Mouse (Mus musculus): Measurements from ENCODE around the gene Ly6g.
"Not testable (repeated sequence)": the region's sequence is repeated elsewhere in the genome, so short reads cannot be mapped to it uniquely, and the experiment has no call there.

GRCm38 (mm10) chr15:75110424-75110823, 44.6 kb upstream of the Ly6g start:
- TF ChIP-seq POLR2A, CTCF (IDR thresholded peaks at IDR 0.05; ENCODE audit: insufficient read depth, low read depth, low read length): not testable (repeated sequence)

All from olfactory bulb, adult 2 months (tissue).